Mouse (Mus musculus): Measurements from ENCODE around the gene Dse. TPM values are rescaled to one million over a fixed set of nuclear protein-coding genes. Genes with fewer than 3 reads are reported as not detected.
"Not testable (repeated sequence)": the region's sequence is repeated elsewhere in the genome, so short reads cannot be mapped to it uniquely, and the experiment has no call there.

Dse gene
- polyA plus RNA-seq (2011; ENCODE audit: insufficient read length, low read depth, missing spikeins) = 77.3 and 81.1 TPM in 2 replicates

DNA sequence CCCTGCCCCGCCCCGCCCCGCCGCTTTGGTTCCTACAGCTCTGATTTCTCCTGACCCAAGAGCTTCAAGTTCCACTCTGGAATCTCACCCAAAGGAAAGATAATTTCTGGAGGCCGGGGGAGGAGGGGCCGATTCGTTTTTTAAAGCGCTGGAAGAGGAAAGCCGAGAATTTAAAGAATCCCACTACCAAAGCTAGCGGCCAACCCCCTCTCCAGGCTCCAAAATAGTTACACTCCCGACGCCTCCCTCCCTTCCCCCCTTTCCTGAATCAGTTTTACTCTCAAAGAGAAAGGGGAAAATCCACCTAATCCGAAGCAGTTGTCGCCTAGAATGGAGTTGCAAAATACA, at the start of gene Dse:
Dse (minus strand) TSS at position 213 of the 348 bp plus-strand sequence.
- no peak for TF ChIP-seq CTCF (IDR thresholded peaks at IDR 0.05; ENCODE audit: borderline replicate concordance, insufficient read depth, low read length)
- peak; percentile 37; the same call in 1 of the 2 replicates for TF ChIP-seq POLR2A (IDR thresholded peaks at IDR 0.05; ENCODE audit: low read depth, low read length)
- H3K4me1 ChIP-seq (ENCODE audit: control insufficient read depth, insufficient read depth, low read length) = 0 out of 2 replicates have a peak, but pooled peaks cover 3% of the 10 kb centered on the region
- peak within 1 kb of the TSS; percentile 85 for H3K4me3 ChIP-seq (ENCODE audit: insufficient read depth, low read length)
- peak within 1 kb of the TSS; percentile 97 for H3K27ac ChIP-seq (ENCODE audit: insufficient read depth, low read length)

DNA sequence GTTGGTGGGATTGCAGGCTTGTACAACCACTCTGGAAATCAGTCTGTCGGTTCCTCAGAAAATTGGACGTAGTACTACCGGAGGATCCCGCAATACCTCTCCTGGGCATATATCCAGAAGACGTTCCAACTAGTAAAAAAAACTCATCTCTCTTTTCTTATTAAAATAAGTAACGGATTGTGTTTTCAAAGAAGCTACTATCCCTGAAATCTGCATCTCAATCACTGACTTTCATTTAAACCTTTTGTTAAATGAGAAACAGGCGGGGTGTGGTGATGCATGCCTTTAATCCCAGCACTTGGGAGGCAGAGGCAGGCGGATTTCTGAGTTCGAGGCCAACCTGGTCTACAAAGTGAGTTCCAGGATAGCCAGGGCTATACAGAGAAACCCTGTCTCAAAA, 45.3 kb upstream of the Dse start:
- not testable (repeated sequence) for H3K4me3 ChIP-seq (ENCODE audit: insufficient read depth, low read length); H3K4me1 ChIP-seq (ENCODE audit: control insufficient read depth, insufficient read depth, low read length); H3K27ac ChIP-seq (ENCODE audit: insufficient read depth, low read length)

DNA sequence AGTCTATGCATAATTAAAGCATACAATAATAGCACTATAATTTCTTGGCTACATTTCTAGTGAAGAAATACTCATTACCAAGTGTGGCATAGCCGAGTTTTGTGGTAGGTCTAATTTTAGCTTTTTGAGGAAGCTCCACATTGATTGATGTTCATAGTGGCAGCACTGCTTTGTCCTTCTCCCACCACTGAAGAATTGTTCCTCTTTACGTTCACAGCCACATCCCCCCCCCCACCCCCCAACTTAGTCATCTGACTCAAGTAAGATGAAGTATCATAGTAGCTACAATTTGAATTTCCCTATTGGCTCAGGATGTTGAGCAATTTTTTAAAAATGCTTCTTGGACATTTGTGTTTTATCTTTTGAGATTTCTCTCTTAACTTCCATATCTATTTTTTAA, 42.1 kb upstream of the Dse start:
- Histone ChIP-seq H3K27ac (ENCODE audit: insufficient read depth, low read length) (no peak overlapping the region), H3K4me1 (ENCODE audit: control insufficient read depth, insufficient read depth, low read length) (no peaks in the 10 kb centered on the region), H3K4me3 (ENCODE audit: insufficient read depth, low read length) (no peak overlapping the region)
- no peak for TF ChIP-seq POLR2A (IDR thresholded peaks at IDR 0.05; ENCODE audit: low read depth, low read length)
- TF ChIP-seq CTCF (IDR thresholded peaks at IDR 0.05; ENCODE audit: borderline replicate concordance, insufficient read depth, low read length) = no peak

DNA sequence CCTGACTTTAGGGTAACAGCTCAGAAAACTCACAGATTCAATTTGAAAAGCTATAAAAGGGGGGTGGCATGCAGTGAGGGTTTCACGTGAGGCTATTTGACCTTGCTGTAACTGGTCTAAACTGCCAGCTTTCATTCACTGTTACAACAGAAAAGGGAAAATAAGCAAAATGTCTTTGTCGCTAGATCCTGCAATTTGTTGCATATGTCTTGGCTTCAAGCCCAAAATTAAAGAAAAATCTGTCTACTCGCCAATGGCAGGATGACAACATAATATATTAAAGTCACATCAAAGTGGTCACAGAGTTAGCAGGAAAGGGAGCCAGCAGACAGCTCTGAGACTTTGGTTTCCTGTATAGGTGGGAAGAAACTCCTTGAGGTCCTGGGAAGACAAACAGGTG, 40.2 kb upstream of the Dse start:
- Histone ChIP-seq H3K4me1 (ENCODE audit: control insufficient read depth, insufficient read depth, low read length) (no peaks in the 10 kb centered on the region), H3K4me3 (ENCODE audit: insufficient read depth, low read length) (no peak overlapping the region), H3K27ac (ENCODE audit: insufficient read depth, low read length) (no peak overlapping the region)
- TF ChIP-seq CTCF (IDR thresholded peaks at IDR 0.05; ENCODE audit: borderline replicate concordance, insufficient read depth, low read length) (no peak), POLR2A (IDR thresholded peaks at IDR 0.05; ENCODE audit: low read depth, low read length) (no peak)

DNA sequence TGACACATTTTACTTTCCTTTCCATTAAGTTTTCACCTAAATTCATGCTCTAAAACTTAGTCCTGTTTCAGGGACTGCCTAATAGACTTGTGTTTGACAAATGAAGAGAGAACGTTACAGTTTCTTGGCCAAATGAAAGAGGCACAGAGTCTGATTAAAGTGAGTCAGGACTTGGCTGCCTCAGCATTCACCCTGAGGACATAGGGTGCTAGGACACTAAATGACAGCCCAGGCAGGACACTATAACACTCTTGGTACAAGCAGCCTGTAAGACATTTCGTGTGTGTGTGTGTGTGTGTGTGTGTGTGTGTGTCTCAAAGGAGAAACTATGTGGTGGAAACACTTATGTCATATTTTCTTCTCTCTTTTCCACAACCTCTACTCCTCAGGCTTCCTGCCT, 38.6 kb upstream of the Dse start:
- TF ChIP-seq CTCF (IDR thresholded peaks at IDR 0.05; ENCODE audit: borderline replicate concordance, insufficient read depth, low read length) (no peak), POLR2A (IDR thresholded peaks at IDR 0.05; ENCODE audit: low read depth, low read length) (no peak)

DNA sequence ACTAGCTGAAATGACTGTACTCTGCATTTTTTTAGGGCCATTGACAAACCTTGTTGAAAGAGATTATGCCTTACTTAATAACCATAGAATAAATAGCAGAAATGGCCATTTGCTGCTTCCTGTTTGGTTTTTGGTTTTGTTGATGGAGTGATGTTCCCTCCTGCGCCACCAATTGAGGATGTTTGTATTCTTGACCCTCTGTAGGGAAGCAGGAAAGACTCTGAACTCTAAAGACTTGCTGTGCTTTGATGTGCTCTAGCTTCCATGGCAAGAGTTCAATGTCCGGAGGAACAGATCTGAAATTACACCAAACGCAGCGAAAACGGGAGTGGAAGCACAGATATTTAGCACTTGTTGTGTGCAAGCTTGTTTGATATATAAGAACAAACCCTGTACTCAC, 37.2 kb upstream of the Dse start:
- TF ChIP-seq POLR2A (IDR thresholded peaks at IDR 0.05; ENCODE audit: low read depth, low read length) = no peak
- no peak for TF ChIP-seq CTCF (IDR thresholded peaks at IDR 0.05; ENCODE audit: borderline replicate concordance, insufficient read depth, low read length)
- no peak overlapping the region for H3K27ac ChIP-seq (ENCODE audit: insufficient read depth, low read length)
- H3K4me1 ChIP-seq (ENCODE audit: control insufficient read depth, insufficient read depth, low read length) = no peaks in the 10 kb centered on the region
- H3K4me3 ChIP-seq (ENCODE audit: insufficient read depth, low read length) = no peak overlapping the region

More for the DNA sequence above, 38.6 kb upstream of the Dse start:
- Histone ChIP-seq H3K27ac (ENCODE audit: insufficient read depth, low read length) (no peak overlapping the region), H3K4me3 (ENCODE audit: insufficient read depth, low read length) (no peak overlapping the region), H3K4me1 (ENCODE audit: control insufficient read depth, insufficient read depth, low read length) (no peaks in the 10 kb centered on the region)

DNA sequence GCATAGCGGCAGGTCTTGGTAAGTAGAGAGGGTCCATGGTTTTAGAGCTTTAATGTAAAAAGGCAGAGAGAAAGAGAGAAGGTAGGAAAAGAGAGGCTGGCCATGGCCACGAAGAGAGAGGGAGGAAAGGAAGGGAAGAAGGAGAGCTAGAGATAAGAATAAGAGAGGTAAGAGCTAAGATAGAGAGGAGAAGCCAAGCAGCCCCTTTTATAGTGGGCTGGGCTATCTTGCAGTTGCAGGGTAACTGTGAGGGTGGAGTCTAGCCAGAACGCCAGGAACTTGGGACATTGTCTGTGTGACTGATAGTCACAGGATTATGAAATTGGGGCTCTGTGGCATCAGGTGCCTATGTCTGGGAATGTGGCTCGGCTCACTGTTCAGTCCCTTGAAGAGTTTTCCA, 31.0 kb upstream of the Dse start:
- H3K4me3 ChIP-seq (ENCODE audit: insufficient read depth, low read length) = no peak overlapping the region
- TF ChIP-seq CTCF (IDR thresholded peaks at IDR 0.05; ENCODE audit: borderline replicate concordance, insufficient read depth, low read length) = no peak
- no peak for TF ChIP-seq POLR2A (IDR thresholded peaks at IDR 0.05; ENCODE audit: low read depth, low read length)
- H3K4me1 ChIP-seq (ENCODE audit: control insufficient read depth, insufficient read depth, low read length) = no peaks in the 10 kb centered on the region
- H3K27ac ChIP-seq (ENCODE audit: insufficient read depth, low read length) = no peak overlapping the region

DNA sequence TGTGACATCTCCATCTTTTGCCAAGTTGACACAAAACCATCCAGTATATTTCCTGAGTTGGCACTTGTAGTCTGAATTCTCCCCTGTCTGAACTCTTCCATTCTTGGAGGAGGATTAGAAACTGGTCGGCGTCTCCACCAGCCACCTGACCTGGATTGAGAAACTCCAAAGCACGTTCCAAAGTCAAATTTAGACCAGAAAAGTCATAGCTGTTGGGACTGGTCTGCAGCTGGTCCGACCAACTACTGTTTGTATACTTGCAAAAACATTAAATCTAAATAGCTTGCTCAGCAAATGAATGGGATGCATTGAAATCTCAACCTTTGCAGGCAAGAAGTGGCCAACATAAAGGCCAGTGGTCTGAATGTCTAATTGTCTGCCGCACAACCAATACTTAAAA, 29.1 kb upstream of the Dse start:
- no peak overlapping the region for H3K4me3 ChIP-seq (ENCODE audit: insufficient read depth, low read length)
- no peaks in the 10 kb centered on the region for H3K4me1 ChIP-seq (ENCODE audit: control insufficient read depth, insufficient read depth, low read length)
- TF ChIP-seq CTCF (IDR thresholded peaks at IDR 0.05; ENCODE audit: borderline replicate concordance, insufficient read depth, low read length) (no peak), POLR2A (IDR thresholded peaks at IDR 0.05; ENCODE audit: low read depth, low read length) (no peak)
- no peak overlapping the region for H3K27ac ChIP-seq (ENCODE audit: insufficient read depth, low read length)

DNA sequence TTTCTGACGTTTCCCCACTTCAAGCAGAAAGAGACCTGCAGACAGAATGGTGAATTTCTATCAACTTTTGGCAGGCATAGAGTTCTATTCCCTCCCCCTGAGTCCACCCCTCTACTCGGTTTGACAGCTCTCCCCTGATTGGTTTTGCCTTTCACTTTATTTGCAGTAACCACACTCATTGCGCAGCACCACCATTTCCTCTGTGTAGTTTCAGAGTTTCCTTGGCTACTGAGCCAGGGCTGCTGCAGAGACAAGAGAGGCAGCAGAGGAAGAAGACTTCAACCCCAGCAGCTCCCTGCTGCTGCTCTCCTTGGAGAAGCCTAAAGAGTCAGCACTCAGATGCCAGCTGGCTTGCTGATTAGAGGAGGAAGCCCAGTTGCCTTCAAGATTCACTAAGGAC, 27.9 kb upstream of the Dse start:
- TF ChIP-seq CTCF (IDR thresholded peaks at IDR 0.05; ENCODE audit: borderline replicate concordance, insufficient read depth, low read length) (no peak), POLR2A (IDR thresholded peaks at IDR 0.05; ENCODE audit: low read depth, low read length) (no peak)

DNA sequence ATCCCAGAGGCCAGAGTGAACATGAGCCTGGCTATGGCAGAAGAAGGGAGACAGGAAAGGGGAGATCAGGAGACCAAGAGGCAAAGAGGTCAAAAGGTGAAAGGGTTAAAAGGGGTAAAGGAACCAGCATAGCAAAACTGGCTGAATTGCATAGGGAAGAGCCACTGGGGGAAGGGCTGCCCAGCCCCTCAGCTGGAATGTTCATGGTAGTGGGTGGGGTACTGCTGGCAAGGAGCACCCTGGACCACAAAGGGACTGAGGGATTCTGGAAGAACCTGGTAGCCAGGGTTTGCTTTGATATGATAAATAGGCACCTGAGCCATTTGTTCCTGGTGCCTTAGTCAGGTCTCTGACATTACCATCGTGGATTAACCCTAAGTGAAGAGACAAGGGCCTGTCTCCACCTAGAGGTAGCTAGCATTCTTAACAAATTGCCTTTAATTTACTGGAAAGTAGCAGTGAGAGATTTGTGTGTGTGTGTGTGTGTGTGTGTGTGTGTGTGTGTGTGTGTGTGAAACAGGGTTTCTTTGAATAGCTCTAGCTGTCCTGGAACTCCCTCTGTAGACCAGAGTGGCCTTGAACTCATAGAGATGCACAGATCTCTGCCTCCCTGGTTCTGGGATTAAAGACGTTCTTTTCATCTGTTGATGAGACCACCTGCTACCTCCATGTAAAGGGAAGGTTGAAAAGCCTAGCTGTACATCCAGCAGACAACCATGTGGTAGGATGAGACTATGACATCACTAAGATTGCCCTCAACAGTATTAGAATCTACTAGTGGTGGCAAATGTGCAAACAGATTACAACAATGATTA, 26.6 kb upstream of the Dse start:
- Histone ChIP-seq H3K27ac (ENCODE audit: insufficient read depth, low read length) (no peak overlapping the region), H3K4me1 (ENCODE audit: control insufficient read depth, insufficient read depth, low read length) (no peaks in the 10 kb centered on the region), H3K4me3 (ENCODE audit: insufficient read depth, low read length) (no peak overlapping the region)
- TF ChIP-seq POLR2A (IDR thresholded peaks at IDR 0.05; ENCODE audit: low read depth, low read length) (no peak), CTCF (IDR thresholded peaks at IDR 0.05; ENCODE audit: borderline replicate concordance, insufficient read depth, low read length) (no peak)

More for the DNA sequence above, 27.9 kb upstream of the Dse start:
- H3K4me3 ChIP-seq (ENCODE audit: insufficient read depth, low read length) = no peak overlapping the region
- H3K27ac ChIP-seq (ENCODE audit: insufficient read depth, low read length) = no peak overlapping the region
- no peaks in the 10 kb centered on the region for H3K4me1 ChIP-seq (ENCODE audit: control insufficient read depth, insufficient read depth, low read length)
